Mouse (Mus musculus) small intestine, adult 2 months (tissue): ENCODE measurements around the gene Nadk2.

Experiments used
- CTCF ChIP-seq: fragments of 200-500 bp; IDR thresholded peaks from 2 replicates; pipeline ENCODE4 v1.5.1; 2012; ENCODE audit warnings: low read depth, mild to moderate bottlenecking, control low read depth, inconsistent platforms, low read length, moderate library complexity, mixed read lengths; ENCODE audit not compliant: insufficient replicate concordance, insufficient read length; ENCODE audit errors: extremely low read depth
- POLR2A ChIP-seq: fragments of 200-500 bp; IDR thresholded peaks from 2 replicates; pipeline ENCODE4 v1.6.1; 2012; ENCODE audit warnings: low read depth, mild to moderate bottlenecking, control low read depth, inconsistent platforms, low read length, moderate library complexity

- TF ChIP-seq CTCF: no peak
- no peak for TF ChIP-seq POLR2A
Observed at GRCm38 (mm10) chr15:9110526-9111347, 39.7 kb downstream of the Nadk2 start.
